Mouse (Mus musculus) intestine, postnatal 0 days (tissue): ENCODE measurements around the gene Gpsm3. TPM values are rescaled to one million over a fixed set of nuclear protein-coding genes. Genes with fewer than 3 reads are reported as not detected.
A peak's percentile ranks its signal among the peaks of the same experiment; 100 is the strongest.

ENCODE experiments used
- ATAC-seq: fragments of 200-750 bp; cut with Nextera tagmentation; 2 replicates; pipeline ENCODE4 v1.8.0; 2017; ENCODE audit warnings: mild to moderate bottlenecking, moderate TSS enrichment, moderate library complexity
- H3K27ac ChIP-seq: fragments of 300-500 bp; sonication (generic); 2 replicates; pipeline ENCODE4 v1.5.1; 2014; ENCODE audit warnings: mild to moderate bottlenecking, low read depth, low read length, moderate library complexity
- H3K27me3 ChIP-seq: fragments of 300-500 bp; sonication (generic); replicated peaks from 2 replicates; pipeline ENCODE4 v1.6.1; 2014; ENCODE audit warnings: low read length, mixed read lengths; ENCODE audit not compliant: control insufficient read depth, insufficient read depth
- H3K36me3 ChIP-seq: fragments of 300-500 bp; sonication (generic); 2 replicates; pipeline ENCODE4 v1.6.1; 2014; ENCODE audit warnings: mild to moderate bottlenecking, moderate library complexity; ENCODE audit not compliant: control insufficient read depth, insufficient read depth
- H3K4me1 ChIP-seq: fragments of 300-500 bp; sonication (generic); replicated peaks from 2 replicates; pipeline ENCODE4 v1.6.1; 2014; ENCODE audit warnings: antibody characterized with exemption, low read length, mixed read lengths; ENCODE audit not compliant: control insufficient read depth, insufficient read depth
- H3K4me2 ChIP-seq: fragments of 300-500 bp; sonication (generic); replicated peaks from 2 replicates; pipeline ENCODE4 v1.6.1; 2014; ENCODE audit warnings: low read depth, mild to moderate bottlenecking, moderate library complexity
- H3K4me3 ChIP-seq: fragments of 300-500 bp; sonication (generic); 2 replicates; pipeline ENCODE4 v1.5.1; 2014; ENCODE audit warnings: low read depth, low read length
- H3K9ac ChIP-seq: fragments of 300-500 bp; sonication (generic); 2 replicates; pipeline ENCODE4 v1.6.1; 2014; ENCODE audit warnings: mild to moderate bottlenecking, low read depth, low read length
- H3K9me3 ChIP-seq: fragments of 300-500 bp; sonication (generic); 2 replicates; pipeline ENCODE4 v1.6.1; 2016; ENCODE audit warnings: mixed run types; ENCODE audit not compliant: control insufficient read depth
- CTCF ChIP-seq: sonication (generic); IDR thresholded peaks from 2 replicates; pipeline ENCODE4 v1.5.1; 2016; ENCODE audit warnings: low read depth, mild to moderate bottlenecking, control low read depth, antibody characterized with exemption, moderate library complexity
- WGBS: fragments of 180-500 bp; shearing (Covaris S2); extraction: QIAGEN DNeasy Blood & Tissue Kit; methylation state at CpG from one replicate; pipeline ENCODE4 v1.1.7; 2014; 5-methylcytosine and 5-hydroxymethylcytosine counted together
- polyA plus RNA-seq: library from polyadenylated mRNA; unstranded; fragments of >200 nt; fragmentation: Nextera tagmentation; extraction: Ambion mirVana; gene quantifications from 2 replicates; pipeline ENCODE4 v1.2.1, GENCODE M21; 2015

The Gpsm3 gene
- polyA plus RNA-seq, 1 experiment from 2014 or later, result 8.6 TPM

DNA sequence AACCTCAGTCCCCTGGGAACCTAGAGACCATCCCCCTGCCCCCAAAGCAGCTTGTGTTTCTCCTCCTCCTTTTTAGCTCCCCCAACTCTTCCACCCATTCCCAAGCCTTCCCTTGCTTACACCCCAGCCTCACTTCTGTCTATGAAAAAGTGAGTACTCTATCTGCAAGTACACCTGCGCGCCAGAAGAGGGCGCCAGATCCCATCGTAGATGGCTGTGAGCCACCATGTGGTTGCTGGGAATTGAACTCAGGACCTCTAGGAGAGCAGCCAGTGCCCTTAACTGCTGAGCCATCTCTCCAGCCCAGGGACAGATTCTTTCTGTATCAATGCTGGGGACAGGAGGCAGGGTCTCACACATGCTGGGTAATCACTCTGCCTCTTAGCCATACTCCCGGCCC lies 17.7 kb upstream of the Gpsm3 start:
- Histone ChIP-seq H3K9me3 (no peaks in the 10 kb centered on the region), H3K4me2 (no peak overlapping the region), H3K36me3 (no peaks in the 10 kb centered on the region; the same call in 1 of the 2 replicates), H3K27me3 (no peaks in the 10 kb centered on the region), H3K4me1 (no peaks in the 10 kb centered on the region; the same call in 1 of the 2 replicates), H3K4me3 (no peak overlapping the region), H3K9ac (no peak overlapping the region), H3K27ac (no peak overlapping the region)
- 16% methylated on average over 5 of the region's 5 CpGs for WGBS
- peak; percentile 78 for TF ChIP-seq CTCF
- ATAC-seq, result no peak

DNA sequence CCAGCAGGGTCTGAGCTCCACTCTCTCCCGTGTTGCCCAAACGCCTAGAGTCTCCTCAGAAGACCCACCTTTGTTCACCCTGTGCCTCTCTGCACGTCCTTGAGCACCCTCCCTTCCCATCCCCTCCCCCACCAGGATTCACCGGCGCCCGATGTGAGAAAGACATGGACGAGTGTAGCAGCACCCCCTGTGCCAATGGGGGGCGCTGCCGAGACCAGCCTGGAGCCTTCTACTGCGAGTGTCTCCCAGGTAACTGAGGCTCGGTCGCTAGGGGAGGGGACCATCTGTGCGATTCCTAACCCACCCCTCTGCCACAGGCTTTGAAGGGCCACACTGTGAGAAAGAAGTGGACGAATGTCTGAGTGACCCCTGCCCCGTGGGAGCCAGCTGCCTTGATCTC lies 17.2 kb upstream of the Gpsm3 start:
- Histone ChIP-seq H3K27me3 (no peaks in the 10 kb centered on the region), H3K27ac (no peak overlapping the region), H3K36me3 (no peaks in the 10 kb centered on the region; the same call in 1 of the 2 replicates), H3K4me2 (no peak overlapping the region), H3K9ac (no peak overlapping the region), H3K4me1 (no peaks in the 10 kb centered on the region; the same call in 1 of the 2 replicates), H3K4me3 (no peak overlapping the region), H3K9me3 (no peaks in the 10 kb centered on the region)
- TF ChIP-seq CTCF, result peak; percentile 30
- no peak for ATAC-seq
- WGBS, result 28% methylated on average over 15 of the region's 15 CpGs

- no peak overlapping the region for H3K4me2 ChIP-seq
- no peak overlapping the region for H3K4me3 ChIP-seq
- 30% methylated on average over 5 of the region's 5 CpGs for whole genome bisulfite sequencing
- no peak overlapping the region for H3K9ac ChIP-seq
- TF ChIP-seq CTCF, result no peak
- H3K9me3 ChIP-seq, result no peaks in the 10 kb centered on the region
- H3K36me3 ChIP-seq, result no peaks in the 10 kb centered on the region
- H3K4me1 ChIP-seq, result no peaks in the 10 kb centered on the region; the same call in 1 of the 2 replicates
- peak overlapping the region; percentile 57; the same call in 1 of the 2 replicates for H3K27ac ChIP-seq
- H3K27me3 ChIP-seq, result no peaks in the 10 kb centered on the region
- peak; percentile 89 for ATAC-seq
These were observed 13.0 kb upstream of the Gpsm3 start for GRCm38 (mm10) chr17:34576577-34576976.

GRCm38 (mm10) chr17:34578070-34578469 lies 11.5 kb upstream of the Gpsm3 start:
- no peaks in the 10 kb centered on the region for H3K9me3 ChIP-seq
- TF ChIP-seq CTCF, result no peak
- H3K4me1 ChIP-seq, result no peaks in the 10 kb centered on the region; the same call in 1 of the 2 replicates
- no peak overlapping the region for H3K4me3 ChIP-seq
- no peak overlapping the region for H3K9ac ChIP-seq
- no peak overlapping the region for H3K27ac ChIP-seq
- H3K36me3 ChIP-seq, result no peaks in the 10 kb centered on the region
- H3K4me2 ChIP-seq, result no peak overlapping the region
- WGBS, result 89% methylated on average over 3 of the region's 3 CpGs
- ATAC-seq, result no peak
- no peaks in the 10 kb centered on the region for H3K27me3 ChIP-seq

- no peak for ATAC-seq
- H3K4me1 ChIP-seq, result no peaks in the 10 kb centered on the region
These were observed 7.1 kb upstream of the Gpsm3 start for GRCm38 (mm10) chr17:34582528-34582927.

DNA sequence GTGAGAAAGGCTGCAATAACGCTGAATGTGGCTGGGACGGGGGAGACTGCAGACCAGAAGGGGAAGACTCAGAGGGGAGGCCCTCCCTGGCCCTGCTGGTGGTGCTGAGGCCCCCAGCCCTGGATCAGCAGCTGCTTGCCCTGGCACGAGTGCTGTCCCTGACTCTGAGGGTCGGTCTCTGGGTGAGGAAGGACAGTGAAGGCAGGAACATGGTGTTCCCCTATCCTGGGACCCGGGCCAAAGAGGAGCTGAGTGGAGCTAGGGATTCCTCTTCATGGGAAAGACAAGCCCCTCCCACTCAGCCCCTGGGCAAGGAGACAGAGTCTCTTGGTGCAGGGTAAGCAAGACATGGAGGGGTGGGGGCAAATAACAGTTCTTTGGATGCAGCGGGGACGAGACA lies 6.2 kb upstream of the Gpsm3 start:
- Histone ChIP-seq H3K27me3 (no peaks in the 10 kb centered on the region), H3K27ac (no peak overlapping the region), H3K4me1 (peaks cover 6% of the 10 kb centered on the region; the same call in 1 of the 2 replicates), H3K9ac (no peak overlapping the region), H3K4me2 (no peak overlapping the region), H3K9me3 (no peaks in the 10 kb centered on the region), H3K4me3 (no peak overlapping the region), H3K36me3 (no peaks in the 10 kb centered on the region)
- no peak for TF ChIP-seq CTCF
- 59% methylated on average over 7 of the region's 7 CpGs for WGBS
- no peak for ATAC-seq

More at GRCm38 (mm10) chr17:34582528-34582927, 7.1 kb upstream of the Gpsm3 start:
- no peak for TF ChIP-seq CTCF
- H3K27ac ChIP-seq, result no peak overlapping the region
- no peaks in the 10 kb centered on the region for H3K9me3 ChIP-seq
- no peaks in the 10 kb centered on the region for H3K27me3 ChIP-seq
- no peaks in the 10 kb centered on the region for H3K36me3 ChIP-seq
- H3K9ac ChIP-seq, result no peak overlapping the region
- WGBS, result 84% methylated on average over 12 of the region's 12 CpGs
- H3K4me3 ChIP-seq, result no peak overlapping the region
- no peak overlapping the region for H3K4me2 ChIP-seq

GRCm38 (mm10) chr17:34583819-34584218 lies 5.8 kb upstream of the Gpsm3 start:
- Histone ChIP-seq H3K27me3 (no peaks in the 10 kb centered on the region), H3K4me3 (no peak overlapping the region), H3K4me2 (no peak overlapping the region), H3K9ac (no peak overlapping the region), H3K9me3 (no peaks in the 10 kb centered on the region), H3K4me1 (peaks cover 6% of the 10 kb centered on the region; the same call in 1 of the 2 replicates), H3K36me3 (no peaks in the 10 kb centered on the region), H3K27ac (no peak overlapping the region)
- no peak for TF ChIP-seq CTCF
- no peak for ATAC-seq
- WGBS, result 93% methylated on average over 8 of the region's 8 CpGs
